Mouse (Mus musculus): Measurements from ENCODE around the gene Tmem119. TPM values are rescaled to one million over a fixed set of nuclear protein-coding genes. Genes with fewer than 3 reads are reported as not detected.

Gene Tmem119
- polyA plus RNA-seq, 1 experiment from 2014 or later, result 25.1 TPM

DNA sequence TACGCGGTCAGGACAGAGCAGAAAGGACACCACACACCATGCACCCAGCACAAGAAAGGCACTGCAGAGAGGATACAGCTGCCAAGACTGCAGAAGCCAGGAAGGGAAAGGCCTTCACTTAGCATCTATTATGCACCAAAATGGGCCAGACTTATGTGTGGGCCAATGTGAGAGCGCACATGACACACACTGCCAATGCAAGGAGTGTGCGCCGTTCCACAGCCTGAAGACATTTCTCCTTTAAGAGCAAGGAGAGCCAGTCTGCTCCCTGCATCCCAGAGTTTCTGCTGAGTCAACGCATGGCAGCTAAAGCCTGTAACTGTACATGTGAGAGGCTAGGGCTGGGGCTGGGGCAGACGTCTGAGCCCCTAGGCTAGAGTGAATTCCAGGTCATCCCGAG lies 31.5 kb downstream of the Tmem119 start:
- no peak overlapping the region for H3K4me3 ChIP-seq
- H3K4me1 ChIP-seq, result peaks cover 36% of the 10 kb centered on the region
- H3K36me3 ChIP-seq, result peaks cover 60% of the 10 kb centered on the region
- H3K27me3 ChIP-seq (ENCODE audit: low read depth, poor library complexity, severe bottlenecking), result no peaks in the 10 kb centered on the region
- no peak overlapping the region for H3K27ac ChIP-seq (replicated peaks)
- DNase-seq (ENCODE audit: low spot score), result no peak
- H3K9me3 ChIP-seq (replicated peaks), result no peaks in the 10 kb centered on the region
- WGBS, result 97% methylated on average over 8 of the region's 8 CpGs

DNA sequence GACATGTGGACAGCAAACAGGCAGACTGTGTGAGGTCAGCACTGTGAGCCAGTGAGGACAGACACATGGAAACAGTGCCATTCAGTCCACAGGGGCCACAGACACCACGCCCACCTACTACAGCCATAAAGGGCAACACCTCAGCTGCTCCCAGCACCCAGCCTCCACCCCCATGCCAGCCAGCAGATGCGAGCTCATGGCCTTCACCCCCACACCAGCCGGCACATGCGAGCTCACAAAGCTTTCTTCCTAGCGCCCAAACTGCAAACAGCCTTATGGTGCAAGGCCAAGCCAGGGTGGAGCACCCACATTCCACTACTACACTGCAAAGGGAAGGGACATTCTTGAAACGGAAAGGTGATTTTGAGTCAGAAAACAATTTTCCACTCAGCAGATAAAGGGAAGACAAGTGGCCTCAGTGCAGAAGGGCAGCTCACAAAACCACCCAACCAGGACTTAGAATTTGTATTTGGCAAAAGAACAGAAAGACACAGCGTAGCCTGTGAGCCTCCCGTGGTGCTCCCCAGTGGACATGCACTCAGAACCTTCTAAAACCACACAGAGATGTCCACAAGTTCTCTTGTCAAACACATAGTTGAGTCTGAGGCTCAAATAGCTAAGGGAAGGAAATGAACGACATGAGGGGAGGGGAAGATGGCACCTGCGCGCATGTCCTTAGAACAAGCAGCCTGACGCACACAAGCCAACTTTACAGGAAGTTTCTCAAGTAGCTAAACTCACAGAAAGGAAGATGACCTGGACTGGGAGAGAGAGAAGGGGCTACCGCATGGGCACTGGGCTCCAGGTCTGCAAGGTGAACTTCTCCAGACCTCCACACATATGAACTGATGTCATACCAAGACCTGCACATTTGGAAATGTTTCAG lies 34.4 kb downstream of the Tmem119 start:
- no peaks in the 10 kb centered on the region for H3K9me3 ChIP-seq (replicated peaks)
- WGBS, result 95% methylated on average over 13 of the region's 13 CpGs
- no peak overlapping the region for H3K27ac ChIP-seq (replicated peaks)
- H3K4me3 ChIP-seq, result no peak overlapping the region
- H3K27me3 ChIP-seq (ENCODE audit: low read depth, poor library complexity, severe bottlenecking), result no peaks in the 10 kb centered on the region
- H3K4me1 ChIP-seq, result peaks cover 22% of the 10 kb centered on the region
- DNase-seq (ENCODE audit: low spot score), result no peak
- peaks cover 89% of the 10 kb centered on the region for H3K36me3 ChIP-seq

DNA sequence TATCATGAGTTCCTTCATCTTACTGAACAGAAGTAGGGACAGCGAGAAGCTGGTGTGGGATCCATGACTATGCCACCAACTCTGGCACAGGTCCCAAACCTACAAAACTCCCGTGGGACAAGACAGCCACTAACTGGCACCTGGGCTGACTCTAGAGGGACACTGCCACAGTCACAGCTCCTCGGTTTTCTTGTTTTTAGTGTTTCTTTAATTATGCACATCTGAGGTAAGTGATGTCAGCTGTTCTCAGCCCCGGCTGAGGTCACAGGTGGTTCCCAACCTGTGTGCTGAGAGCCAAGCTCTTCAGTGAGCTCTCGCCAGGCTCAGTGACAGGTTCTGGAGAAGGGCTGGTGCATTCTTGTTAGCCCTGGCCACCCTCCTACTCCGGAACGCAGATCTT lies 35.9 kb downstream of the Tmem119 start:
- no peak for DNase-seq (ENCODE audit: low spot score)
- WGBS, result 95% methylated on average over 7 of the region's 7 CpGs
- Histone ChIP-seq H3K36me3 (peaks cover 100% of the 10 kb centered on the region), H3K27ac (replicated peaks) (no peak overlapping the region), H3K27me3 (ENCODE audit: low read depth, poor library complexity, severe bottlenecking) (no peaks in the 10 kb centered on the region), H3K4me3 (no peak overlapping the region), H3K9me3 (replicated peaks) (no peaks in the 10 kb centered on the region), H3K4me1 (peaks cover 9% of the 10 kb centered on the region)

DNA sequence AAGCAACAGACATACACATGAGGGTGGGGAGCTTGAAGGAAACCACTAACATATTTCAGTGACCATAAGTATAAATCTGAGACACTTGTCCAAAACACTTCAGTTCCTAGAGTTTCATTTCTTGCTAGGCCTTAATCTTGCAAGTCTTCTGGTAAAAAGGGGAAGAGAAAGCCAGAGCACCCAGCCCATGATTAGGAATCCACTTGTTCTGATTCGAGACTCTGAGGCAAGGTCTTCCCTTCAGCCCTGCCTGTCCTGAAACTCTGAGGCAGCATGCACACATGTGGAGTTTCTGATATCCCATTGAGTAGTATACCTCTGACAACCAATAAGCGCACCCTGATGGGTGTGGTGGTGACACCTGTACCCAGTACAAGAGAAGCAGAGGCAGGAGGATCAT lies 38.7 kb downstream of the Tmem119 start:
- no peak for DNase-seq (ENCODE audit: low spot score)
- H3K9me3 ChIP-seq (replicated peaks), result no peaks in the 10 kb centered on the region
- 94% methylated on average over 2 of the region's 2 CpGs for WGBS
- H3K27ac ChIP-seq (replicated peaks), result no peak overlapping the region
- H3K27me3 ChIP-seq (ENCODE audit: low read depth, poor library complexity, severe bottlenecking), result no peaks in the 10 kb centered on the region
- H3K4me1 ChIP-seq, result no peaks in the 10 kb centered on the region
- H3K4me3 ChIP-seq, result no peak overlapping the region
- peaks cover 100% of the 10 kb centered on the region for H3K36me3 ChIP-seq

DNA sequence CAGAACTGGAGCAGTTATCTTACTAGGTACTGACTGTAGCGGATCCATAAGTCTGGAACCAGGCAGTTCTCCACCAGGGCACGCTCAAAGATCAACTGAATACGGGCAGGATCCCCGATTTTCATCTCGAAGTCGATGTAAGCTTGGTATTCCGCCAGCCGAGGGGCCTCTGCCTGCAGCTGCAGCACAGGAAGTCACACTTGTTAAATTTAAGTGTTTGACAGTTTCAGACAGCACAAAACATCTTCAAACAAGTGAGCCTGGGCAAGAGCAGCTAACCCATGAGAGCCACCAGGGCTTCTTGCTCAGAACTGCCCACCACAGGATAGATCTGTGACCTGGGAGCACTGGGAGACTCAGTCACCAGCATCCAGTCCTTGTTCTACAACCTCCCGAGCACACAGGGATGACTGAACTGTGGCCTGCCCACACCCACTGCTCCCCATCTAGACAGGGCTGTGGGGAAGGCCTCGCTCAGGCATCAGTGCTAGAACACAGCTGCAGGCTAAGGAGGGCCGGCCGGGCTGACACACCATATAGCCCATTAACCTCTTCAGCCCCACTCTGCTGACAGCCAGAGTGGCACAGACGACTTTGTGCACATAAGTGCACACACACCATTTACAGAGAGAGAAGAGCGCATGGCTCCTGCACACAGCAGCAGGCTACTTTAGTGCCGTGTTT lies 44.8 kb downstream of the Tmem119 start:
- WGBS, result 93% methylated on average over 15 of the region's 15 CpGs
- Histone ChIP-seq H3K4me1 (no peaks in the 10 kb centered on the region), H3K36me3 (peaks cover 100% of the 10 kb centered on the region), H3K9me3 (replicated peaks) (no peaks in the 10 kb centered on the region), H3K27me3 (ENCODE audit: low read depth, poor library complexity, severe bottlenecking) (no peaks in the 10 kb centered on the region), H3K27ac (replicated peaks) (no peak overlapping the region), H3K4me3 (no peak overlapping the region)
- DNase-seq (ENCODE audit: low spot score), result no peak

DNA sequence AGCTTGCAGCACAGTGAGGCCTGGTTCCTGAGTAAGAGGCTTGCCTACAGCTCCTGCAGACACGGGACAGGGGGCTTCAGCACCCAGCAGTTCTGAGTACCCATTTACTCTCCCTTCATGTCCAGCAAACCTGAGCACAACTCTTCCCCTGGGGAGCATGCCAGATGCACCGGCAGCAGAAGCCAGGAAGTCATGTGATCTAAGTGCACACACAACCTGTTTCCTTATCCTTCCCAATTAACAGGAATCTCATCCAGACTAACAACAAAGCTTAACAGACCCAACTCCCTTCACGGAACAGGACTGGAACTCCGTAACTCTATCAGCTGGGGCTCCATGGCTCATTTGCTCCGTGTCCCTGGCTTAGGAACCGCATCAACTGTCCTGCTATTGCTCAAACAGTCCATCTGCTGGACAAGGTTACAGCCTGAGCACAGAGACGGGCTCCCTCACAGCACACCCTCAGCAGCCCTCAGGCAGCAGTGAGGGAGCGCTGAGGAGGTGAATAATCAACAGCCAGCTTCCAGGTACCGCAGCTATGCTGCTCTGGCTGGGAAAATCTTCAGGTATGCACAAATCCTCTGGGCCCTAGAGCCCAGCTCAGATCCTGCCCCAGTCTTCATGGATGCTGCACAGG lies 48.7 kb downstream of the Tmem119 start:
- Histone ChIP-seq H3K27ac (replicated peaks) (no peak overlapping the region), H3K36me3 (peaks cover 100% of the 10 kb centered on the region)
- WGBS, result 93% methylated on average over 9 of the region's 9 CpGs

DNA sequence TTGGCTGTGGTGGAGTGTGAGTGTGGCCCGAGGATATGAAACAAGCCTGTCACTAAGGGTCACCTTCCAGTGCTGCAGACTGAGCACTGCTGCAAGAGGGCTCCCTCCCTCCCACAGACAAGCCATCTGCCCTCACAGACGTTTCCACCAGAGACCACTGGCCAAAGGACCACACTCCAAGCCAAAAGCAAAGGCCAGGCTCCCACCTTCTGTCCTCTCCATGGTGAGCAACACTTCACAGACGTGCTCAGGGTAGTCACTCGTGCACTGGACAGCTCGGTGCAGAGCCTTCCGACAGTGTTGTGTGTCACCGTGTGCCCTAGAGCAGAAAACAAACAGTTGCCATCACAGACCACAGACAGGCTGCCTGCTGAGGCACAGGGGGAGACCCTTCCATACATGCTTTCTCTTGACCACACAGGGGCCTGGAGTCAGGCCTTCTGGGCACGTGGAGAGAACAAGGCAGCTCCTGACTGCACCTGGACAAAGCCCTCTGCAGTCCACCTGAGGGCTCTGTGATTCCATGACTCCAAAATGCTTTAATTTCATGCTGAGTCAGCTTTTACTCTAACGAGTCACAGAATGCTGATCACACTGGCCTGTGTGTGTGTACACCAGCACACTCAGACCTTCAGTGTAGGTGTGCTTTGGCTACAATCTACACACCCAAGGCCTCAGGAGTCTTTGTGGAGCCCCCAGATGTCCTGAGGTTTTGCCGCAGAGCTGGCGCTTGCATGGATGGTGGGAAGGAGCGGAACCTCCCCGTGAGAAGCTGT lies 51.6 kb downstream of the Tmem119 start:
- DNase-seq (ENCODE audit: low spot score), result no peak
- Histone ChIP-seq H3K36me3 (peaks cover 100% of the 10 kb centered on the region), H3K27ac (replicated peaks) (no peak overlapping the region), H3K4me1 (no peaks in the 10 kb centered on the region), H3K4me3 (no peak overlapping the region), H3K9me3 (replicated peaks) (no peaks in the 10 kb centered on the region; the same call in 1 of the 2 replicates), H3K27me3 (ENCODE audit: low read depth, poor library complexity, severe bottlenecking) (no peaks in the 10 kb centered on the region)
- 95% methylated on average over 13 of the region's 13 CpGs for WGBS

More for the DNA sequence above, 48.7 kb downstream of the Tmem119 start:
- Histone ChIP-seq H3K9me3 (replicated peaks) (no peaks in the 10 kb centered on the region), H3K4me3 (no peak overlapping the region), H3K27me3 (ENCODE audit: low read depth, poor library complexity, severe bottlenecking) (no peaks in the 10 kb centered on the region), H3K4me1 (no peaks in the 10 kb centered on the region)
- DNase-seq (ENCODE audit: low spot score), result no peak

DNA sequence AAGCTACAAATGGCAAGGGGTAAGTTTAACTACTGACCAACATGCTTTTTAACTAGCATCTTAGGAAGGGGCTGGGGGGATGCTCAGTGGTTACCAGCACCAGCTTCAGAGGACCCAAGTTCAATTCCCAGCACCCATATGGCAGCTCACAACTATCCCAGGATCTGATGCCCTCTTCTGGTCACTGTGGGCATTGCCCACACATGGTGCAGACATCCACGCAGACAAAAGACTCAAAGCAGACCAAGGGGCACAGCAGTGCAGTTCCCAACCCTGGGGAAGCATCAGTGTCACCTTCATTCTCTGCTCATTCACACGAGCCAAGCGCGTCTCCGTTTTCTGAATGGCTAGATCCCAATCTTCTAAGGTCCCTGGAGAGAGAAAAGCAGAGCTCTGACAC lies 52.7 kb downstream of the Tmem119 start:
- no peaks in the 10 kb centered on the region for H3K27me3 ChIP-seq (ENCODE audit: low read depth, poor library complexity, severe bottlenecking)
- WGBS, result 92% methylated on average over 5 of the region's 5 CpGs
- DNase-seq (ENCODE audit: low spot score), result no peak
- no peaks in the 10 kb centered on the region; the same call in 1 of the 2 replicates for H3K9me3 ChIP-seq (replicated peaks)
- no peak overlapping the region for H3K27ac ChIP-seq (replicated peaks)
- H3K36me3 ChIP-seq, result peaks cover 100% of the 10 kb centered on the region
- no peak overlapping the region for H3K4me3 ChIP-seq
- H3K4me1 ChIP-seq, result no peaks in the 10 kb centered on the region

Other genes with a start within 250 kb of the Tmem119 start
- gene Cmklr1, start 150.1 kb downstream of the Tmem119 start, polyA plus RNA-seq (2016; fragmentation: Nextera tagmentation; extraction: Ambion mirVana), result 0.58 and 1.1 TPM in 2 replicates
- not detected in 2 replicates for gene 1700069L16Rik, start 75.7 kb downstream of the Tmem119 start, polyA plus RNA-seq (2016; fragmentation: Nextera tagmentation; extraction: Ambion mirVana)
- gene Ficd, start 64.7 kb downstream of the Tmem119 start, polyA plus RNA-seq (2016; fragmentation: Nextera tagmentation; extraction: Ambion mirVana), result 4.8 and 5.5 TPM in 2 replicates
- gene Sart3, start 28.0 kb downstream of the Tmem119 start, polyA plus RNA-seq (2016; fragmentation: Nextera tagmentation; extraction: Ambion mirVana), result 75.4 and 77.1 TPM in 2 replicates
- 109 and 111 TPM in 2 replicates for gene Iscu, start 27.8 kb downstream of the Tmem119 start, polyA plus RNA-seq (2016; fragmentation: Nextera tagmentation; extraction: Ambion mirVana)
- gene Selplg, start 32.1 kb upstream of the Tmem119 start, polyA plus RNA-seq (2016; fragmentation: Nextera tagmentation; extraction: Ambion mirVana), result 0.77 and 1.5 TPM in 2 replicates
- gene Coro1c, start 108.2 kb upstream of the Tmem119 start, polyA plus RNA-seq (2016; fragmentation: Nextera tagmentation; extraction: Ambion mirVana), result 205 and 233 TPM in 2 replicates
- gene Ssh1, start 193.4 kb upstream of the Tmem119 start, polyA plus RNA-seq (2016; fragmentation: Nextera tagmentation; extraction: Ambion mirVana), result 13.3 and 16.8 TPM in 2 replicates
- gene Dao, start 203.2 kb upstream of the Tmem119 start, polyA plus RNA-seq (2016; fragmentation: Nextera tagmentation; extraction: Ambion mirVana), result not detected in 2 replicates